Mouse (Mus musculus): ENCODE data around the gene Irf3. TPM values are rescaled to one million over a fixed set of nuclear protein-coding genes. Genes with fewer than 3 reads are reported as not detected.

The Irf3 gene
- polyA plus RNA-seq, 1 experiment from 2014 or later = 55.7 TPM

GRCm38 (mm10) chr7:45043307-45043706 is 45.9 kb downstream of the Irf3 start:
- no peak overlapping the region for H3K4me2 ChIP-seq (replicated peaks; ENCODE audit: low read depth)
- H3K36me3 ChIP-seq (ENCODE audit: control insufficient read depth, insufficient read depth, low read length) = peaks cover 48% of the 10 kb centered on the region
- H3K9me3 ChIP-seq (ENCODE audit: control insufficient read depth, low read length) = no peaks in the 10 kb centered on the region
- ATAC-seq (ENCODE audit: low FRiP score, low TSS enrichment) (no peak), DNase-seq (ENCODE audit: low spot score) (peak; percentile 12)
- no peak overlapping the region for H3K27ac ChIP-seq (replicated peaks)
- no peak for TF ChIP-seq CTCF (IDR thresholded peaks at IDR 0.05; ENCODE audit: low read depth)
- no peak for TF ChIP-seq EP300 (optimal IDR thresholded peaks at IDR 0.05)
- H3K27me3 ChIP-seq (ENCODE audit: control insufficient read depth, insufficient read depth, low read length) = no peaks in the 10 kb centered on the region
- H3K9ac ChIP-seq (ENCODE audit: low read length) = no peak overlapping the region
- WGBS = 89% methylated on average over 11 of the region's 14 CpGs
- H3K4me3 ChIP-seq (ENCODE audit: low read depth, low read length) = no peak overlapping the region
- no peaks in the 10 kb centered on the region for H3K4me1 ChIP-seq (replicated peaks; ENCODE audit: control insufficient read depth, insufficient read depth)

GRCm38 (mm10) chr7:45045741-45046140 is 48.3 kb downstream of the Irf3 start:
- ATAC-seq (ENCODE audit: low FRiP score, low TSS enrichment) (no peak), DNase-seq (ENCODE audit: low spot score) (peak; percentile 14)
- H3K4me1 ChIP-seq (replicated peaks; ENCODE audit: control insufficient read depth, insufficient read depth) = no peaks in the 10 kb centered on the region
- H3K9me3 ChIP-seq (ENCODE audit: control insufficient read depth, low read length) = no peaks in the 10 kb centered on the region
- no peaks in the 10 kb centered on the region for H3K27me3 ChIP-seq (ENCODE audit: control insufficient read depth, insufficient read depth, low read length)
- peaks cover 46% of the 10 kb centered on the region for H3K36me3 ChIP-seq (ENCODE audit: control insufficient read depth, insufficient read depth, low read length)
- no peak overlapping the region for H3K9ac ChIP-seq (ENCODE audit: low read length)
- no peak overlapping the region for H3K4me3 ChIP-seq (ENCODE audit: low read depth, low read length)
- H3K4me2 ChIP-seq (replicated peaks; ENCODE audit: low read depth) = no peak overlapping the region
- 94% methylated on average over 22 of the region's 22 CpGs for WGBS
- no peak for TF ChIP-seq CTCF (IDR thresholded peaks at IDR 0.05; ENCODE audit: low read depth)
- no peak for TF ChIP-seq EP300 (optimal IDR thresholded peaks at IDR 0.05)
- H3K27ac ChIP-seq (replicated peaks) = no peak overlapping the region

GRCm38 (mm10) chr7:45046853-45047350 is 49.5 kb downstream of the Irf3 start:
- no peaks in the 10 kb centered on the region for H3K9me3 ChIP-seq (ENCODE audit: control insufficient read depth, low read length)
- DNase-seq (ENCODE audit: low spot score) = peak; percentile 12
- ATAC-seq (ENCODE audit: low FRiP score, low TSS enrichment) = no peak
- H3K9ac ChIP-seq (ENCODE audit: low read length) = no peak overlapping the region
- H3K4me3 ChIP-seq (ENCODE audit: low read depth, low read length) = no peak overlapping the region
- no peak overlapping the region for H3K27ac ChIP-seq (replicated peaks)
- H3K4me1 ChIP-seq (replicated peaks; ENCODE audit: control insufficient read depth, insufficient read depth) = 0 out of 2 replicates have a peak, but pooled peaks cover 4% of the 10 kb centered on the region
- H3K36me3 ChIP-seq (ENCODE audit: control insufficient read depth, insufficient read depth, low read length) = peaks cover 42% of the 10 kb centered on the region
- no peaks in the 10 kb centered on the region for H3K27me3 ChIP-seq (ENCODE audit: control insufficient read depth, insufficient read depth, low read length)
- no peak overlapping the region for H3K4me2 ChIP-seq (replicated peaks; ENCODE audit: low read depth)
- 94% methylated on average over 26 of the region's 26 CpGs for WGBS
- TF ChIP-seq EP300 (optimal IDR thresholded peaks at IDR 0.05) (no peak), CTCF (IDR thresholded peaks at IDR 0.05; ENCODE audit: low read depth) (no peak)

- Histone ChIP-seq H3K4me2 (replicated peaks; ENCODE audit: low read depth) (no peak overlapping the region), H3K36me3 (ENCODE audit: control insufficient read depth, insufficient read depth, low read length) (peaks cover 38% of the 10 kb centered on the region), H3K4me1 (replicated peaks; ENCODE audit: control insufficient read depth, insufficient read depth) (0 out of 2 replicates have a peak, but pooled peaks cover 4% of the 10 kb centered on the region), H3K9ac (ENCODE audit: low read length) (no peak overlapping the region), H3K4me3 (ENCODE audit: low read depth, low read length) (no peak overlapping the region), H3K9me3 (ENCODE audit: control insufficient read depth, low read length) (no peaks in the 10 kb centered on the region), H3K27me3 (ENCODE audit: control insufficient read depth, insufficient read depth, low read length) (no peaks in the 10 kb centered on the region), H3K27ac (replicated peaks) (no peak overlapping the region)
- no peak for TF ChIP-seq EP300 (optimal IDR thresholded peaks at IDR 0.05)
- no peak for TF ChIP-seq CTCF (IDR thresholded peaks at IDR 0.05; ENCODE audit: low read depth)
- WGBS = 96% methylated on average over 14 of the region's 14 CpGs
- DNase-seq (ENCODE audit: low spot score) = peak; percentile 13
- no peak for ATAC-seq (ENCODE audit: low FRiP score, low TSS enrichment)
These were observed 50.0 kb downstream of the Irf3 start for GRCm38 (mm10) chr7:45047491-45047890.

- H3K9me3 ChIP-seq (ENCODE audit: control insufficient read depth, low read length) = no peaks in the 10 kb centered on the region
- DNase-seq (ENCODE audit: low spot score) (peak; percentile 16), ATAC-seq (ENCODE audit: low FRiP score, low TSS enrichment) (no peak)
- no peak overlapping the region for H3K4me3 ChIP-seq (ENCODE audit: low read depth, low read length)
- 0 out of 2 replicates have a peak, but pooled peaks cover 4% of the 10 kb centered on the region for H3K4me1 ChIP-seq (replicated peaks; ENCODE audit: control insufficient read depth, insufficient read depth)
- WGBS = 89% methylated on average over 38 of the region's 38 CpGs
- H3K9ac ChIP-seq (ENCODE audit: low read length) = no peak overlapping the region
- no peak overlapping the region for H3K27ac ChIP-seq (replicated peaks)
- TF ChIP-seq EP300 (optimal IDR thresholded peaks at IDR 0.05) (no peak), CTCF (IDR thresholded peaks at IDR 0.05; ENCODE audit: low read depth) (peak; percentile 28; the same call in 1 of the 2 replicates)
- H3K27me3 ChIP-seq (ENCODE audit: control insufficient read depth, insufficient read depth, low read length) = no peaks in the 10 kb centered on the region
- peaks cover 31% of the 10 kb centered on the region for H3K36me3 ChIP-seq (ENCODE audit: control insufficient read depth, insufficient read depth, low read length)
- H3K4me2 ChIP-seq (replicated peaks; ENCODE audit: low read depth) = no peak overlapping the region
These were observed 50.8 kb downstream of the Irf3 start for GRCm38 (mm10) chr7:45048001-45048890.

Data from stomach, postnatal 0 days (tissue).